Mouse (Mus musculus) stomach, postnatal 0 days (tissue): Measurements from ENCODE around the gene Ciart.

ENCODE experiments used
- CTCF ChIP-seq: IDR thresholded peaks from 2 replicates; pipeline ENCODE4 v1.5.1; 2016; ENCODE audit warnings: antibody characterized with exemption, low read depth, mild to moderate bottlenecking, moderate library complexity
- EP300 ChIP-seq: optimal IDR thresholded peaks from 2 replicates; pipeline ENCODE3; 2016; ENCODE audit warnings: antibody characterized with exemption

DNA sequence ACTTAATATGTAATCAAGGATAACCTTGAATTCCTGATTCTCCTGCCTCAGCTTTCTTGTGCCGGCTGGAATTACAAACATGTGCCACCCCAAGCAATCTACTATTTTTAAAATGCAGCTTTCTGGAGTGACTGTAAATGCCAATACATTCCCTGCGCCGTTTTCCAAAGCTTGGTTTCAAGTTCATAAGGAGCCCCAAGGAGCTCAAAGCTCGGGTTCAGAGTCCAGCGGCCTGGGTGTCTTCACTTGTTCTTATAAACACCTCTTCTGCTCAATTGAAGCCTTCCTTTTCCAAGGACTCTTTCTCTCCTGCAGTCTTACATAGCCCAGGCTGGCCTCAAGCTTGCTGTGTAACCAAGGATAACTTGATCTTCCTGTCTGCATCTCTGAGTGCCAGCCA lies 16.0 kb downstream of the Ciart start:
- TF ChIP-seq EP300 = no peak
- TF ChIP-seq CTCF = no peak
